Mouse (Mus musculus) thymus, postnatal 14 days (tissue): ENCODE data around the gene AY761184.
"Not testable (repeated sequence)": the region's sequence is repeated elsewhere in the genome, so short reads cannot be mapped to it uniquely, and the experiment has no call there.

Experiments
- DNase-seq: peaks from one replicate; pipeline ENCODE4 v3.0.0; 2021

The AY761184 gene

GRCm38 (mm10) chr8:21703545-21703944, at the start of gene AY761184:
Gene AY761184 (minus strand): TSS chr8:21703645.
- DNase-seq, result not testable (repeated sequence)

GRCm38 (mm10) chr8:21665497-21665896, 37.9 kb downstream of the AY761184 start, which contains the start of gene Defa34:
Gene Defa34 (plus strand): TSS chr8:21665797.
- not testable (repeated sequence) for DNase-seq

- DNase-seq, result not testable (repeated sequence)
Observed at GRCm38 (mm10) chr8:21655480-21655879, 48.0 kb downstream of the AY761184 start, which contains the start of gene Defa17. Gene Defa17 (plus strand): TSS chr8:21655780.
